Mouse (Mus musculus) cerebellum, postnatal 25 days (tissue): ENCODE measurements around the gene Phactr2.
"Not testable (repeated sequence)": the region's sequence is repeated elsewhere in the genome, so short reads cannot be mapped to it uniquely, and the experiment has no call there.

Source experiments
- DNase-seq, 2 experiments: peaks; one replicate each; pipeline ENCODE4 v3.0.0; 2021; ENCODE audit warnings: mixed read lengths in 2 of 2

The Phactr2 gene

GRCm38 (mm10) chr10:13473833-13474567 lies at the start of gene Phactr2:
TSS of gene Phactr2 (minus strand) at chr10:13474412.
- DNase-seq, result peak; percentile 41 to 51

GRCm38 (mm10) chr10:13521857-13522256 lies 47.6 kb upstream of the Phactr2 start:
- DNase-seq, result no peak

- DNase-seq, result no peak
Observed at GRCm38 (mm10) chr10:13502371-13502770, 28.2 kb upstream of the Phactr2 start.

GRCm38 (mm10) chr10:13501533-13501932 lies 27.3 kb upstream of the Phactr2 start:
- DNase-seq, result peak; percentile 21

- peak; percentile 86 to 87 for DNase-seq
Observed at GRCm38 (mm10) chr10:13500938-13501496, 26.8 kb upstream of the Phactr2 start.

- DNase-seq, result no peak
Observed at GRCm38 (mm10) chr10:13500473-13500872, 26.3 kb upstream of the Phactr2 start.

- DNase-seq, result no peak
Observed at GRCm38 (mm10) chr10:13499331-13499730, 25.1 kb upstream of the Phactr2 start, which contains the start of gene Fuca2. TSS of gene Fuca2 (plus strand) at chr10:13499540.

GRCm38 (mm10) chr10:13496315-13496714 lies 22.1 kb upstream of the Phactr2 start:
- DNase-seq, result no peak

- no peak for DNase-seq
Observed at GRCm38 (mm10) chr10:13493978-13494686, 19.9 kb upstream of the Phactr2 start.

GRCm38 (mm10) chr10:13489671-13490070 lies 15.5 kb upstream of the Phactr2 start:
- no peak for DNase-seq

GRCm38 (mm10) chr10:13485958-13486357 lies 11.7 kb upstream of the Phactr2 start:
- no peak for DNase-seq

GRCm38 (mm10) chr10:13479341-13479740 lies 5.1 kb upstream of the Phactr2 start:
- no peak for DNase-seq

GRCm38 (mm10) chr10:13475121-13475520 lies 909 bp upstream of the Phactr2 start:
- DNase-seq, result peak in 1 of 2 experiments; percentile 10

GRCm38 (mm10) chr10:13474568-13474955 lies 350 bp upstream of the Phactr2 start:
- no peak for DNase-seq

GRCm38 (mm10) chr10:13473287-13473832 lies 852 bp downstream of the Phactr2 start:
- DNase-seq, result no peak

GRCm38 (mm10) chr10:13470236-13470635 lies 4.0 kb downstream of the Phactr2 start:
- DNase-seq, result no peak

- DNase-seq, result not testable (repeated sequence)
Observed at GRCm38 (mm10) chr10:13468025-13468529, 6.1 kb downstream of the Phactr2 start.

GRCm38 (mm10) chr10:13466925-13467324 lies 7.3 kb downstream of the Phactr2 start:
- no peak for DNase-seq

- DNase-seq, result not testable (repeated sequence)
Observed at GRCm38 (mm10) chr10:13464295-13464694, 9.9 kb downstream of the Phactr2 start.

GRCm38 (mm10) chr10:13453200-13453990 lies 20.8 kb downstream of the Phactr2 start:
- peak in 1 of 2 experiments; percentile 11 for DNase-seq

GRCm38 (mm10) chr10:13451640-13452039 lies 22.6 kb downstream of the Phactr2 start:
- DNase-seq, result no peak
